Mouse (Mus musculus): ENCODE results near the gene Ppp1r8. TPM values are rescaled to one million over a fixed set of nuclear protein-coding genes. Genes with fewer than 3 reads are reported as not detected.

Gene Ppp1r8
- total and polyA plus RNA-seq, 3 experiments, result 52.6 to 73.5 (median 58.8) TPM

DNA sequence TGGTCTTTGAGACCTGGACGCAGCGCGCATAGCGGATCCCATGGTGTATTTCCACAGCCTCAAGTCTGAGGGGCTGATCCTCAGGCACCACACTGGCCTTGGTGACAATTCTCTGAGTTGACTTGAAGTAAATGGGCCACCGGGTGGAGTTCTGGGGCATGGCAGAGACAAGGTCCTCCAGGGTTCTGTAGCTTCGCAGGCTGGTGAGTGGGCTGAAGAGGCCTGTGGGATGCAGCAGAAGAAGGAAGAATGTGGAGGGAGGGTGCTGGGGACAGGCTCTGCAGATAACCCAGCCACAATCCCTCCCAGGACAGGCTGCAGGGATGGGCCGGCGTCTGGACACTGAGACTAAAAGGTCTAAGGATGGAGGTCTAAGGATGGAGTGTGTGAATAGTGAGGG is 53.2 kb downstream of the Ppp1r8 start:
- no peak for DNase-seq (ENCODE audit: low spot score)
- Histone ChIP-seq H3K27me3 (ENCODE audit: insufficient read depth, low read length) (peaks cover 43% of the 10 kb centered on the region), H3K4me1 (ENCODE audit: insufficient read depth, low read depth, low read length) (peaks cover 2% of the 10 kb centered on the region; the same call in 1 of the 2 replicates), H3K9me3 (replicated peaks) (no peaks in the 10 kb centered on the region), H3K4me3 (ENCODE audit: low read depth, low read length) (no peak overlapping the region), H3K36me3 (replicated peaks) (no peaks in the 10 kb centered on the region)
- no peak for ATAC-seq (ENCODE audit: extremely low read depth, insufficient number of reproducible peaks, low FRiP score, poor library complexity, severe bottlenecking)
- TF ChIP-seq GATA1 (IDR thresholded peaks at IDR 0.05; ENCODE audit: borderline replicate concordance, low read length), result no peak
- TF ChIP-seq GATA2 (IDR thresholded peaks at IDR 0.05; ENCODE audit: borderline replicate concordance, low read depth, low read length), result no peak
- no peak for TF ChIP-seq CTCF (IDR thresholded peaks at IDR 0.05; ENCODE audit: low read depth, low read length)
- TF ChIP-seq POLR2AphosphoS5 (IDR thresholded peaks at IDR 0.05; ENCODE audit: insufficient replicate concordance, low read depth, low read length), result no peak
- no peak for TF ChIP-seq TAL1 (conservative IDR thresholded peaks at IDR 0.05; ENCODE audit: low read depth, low read length)

DNA sequence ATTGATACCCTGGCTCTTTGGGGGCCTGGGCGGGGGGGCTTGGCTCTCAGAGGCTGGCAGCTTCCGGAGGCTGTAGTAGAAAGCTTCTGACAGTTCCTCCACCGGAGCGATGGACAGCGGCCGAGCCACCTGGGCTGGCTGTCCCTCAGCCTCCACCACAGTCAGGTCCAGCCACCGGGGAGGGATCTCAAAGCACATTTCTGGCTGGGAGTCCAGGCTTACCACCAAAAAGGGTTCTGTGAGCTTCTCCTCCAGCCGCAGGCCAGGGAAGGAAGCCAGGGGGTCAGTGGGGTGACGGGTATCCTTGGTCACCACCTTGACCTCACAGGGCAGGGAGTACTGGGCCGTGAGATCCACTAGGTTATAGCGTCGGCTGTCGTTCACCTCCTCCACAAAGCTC is 57.7 kb downstream of the Ppp1r8 start:
- peaks cover 16% of the 10 kb centered on the region for H3K4me1 ChIP-seq (ENCODE audit: insufficient read depth, low read depth, low read length)
- ATAC-seq (ENCODE audit: extremely low read depth, insufficient number of reproducible peaks, low FRiP score, poor library complexity, severe bottlenecking), result no peak
- no peaks in the 10 kb centered on the region for H3K9me3 ChIP-seq (replicated peaks)
- H3K27me3 ChIP-seq (ENCODE audit: insufficient read depth, low read length), result peaks cover 16% of the 10 kb centered on the region; the same call in 1 of the 2 replicates
- TF ChIP-seq CTCF (IDR thresholded peaks at IDR 0.05; ENCODE audit: low read depth, low read length), result no peak
- TF ChIP-seq POLR2AphosphoS5 (IDR thresholded peaks at IDR 0.05; ENCODE audit: insufficient replicate concordance, low read depth, low read length), result no peak
- no peak for TF ChIP-seq TAL1 (conservative IDR thresholded peaks at IDR 0.05; ENCODE audit: low read depth, low read length)
- no peak for TF ChIP-seq GATA2 (IDR thresholded peaks at IDR 0.05; ENCODE audit: borderline replicate concordance, low read depth, low read length)
- no peak for TF ChIP-seq GATA1 (IDR thresholded peaks at IDR 0.05; ENCODE audit: borderline replicate concordance, low read length)
- DNase-seq (ENCODE audit: low spot score), result no peak
- H3K36me3 ChIP-seq (replicated peaks), result peaks cover 8% of the 10 kb centered on the region
- no peak overlapping the region for H3K4me3 ChIP-seq (ENCODE audit: low read depth, low read length)

GRCm38 (mm10) chr4:132783732-132784131 is 59.2 kb downstream of the Ppp1r8 start:
- Histone ChIP-seq H3K27me3 (ENCODE audit: insufficient read depth, low read length) (peaks cover 8% of the 10 kb centered on the region; the same call in 1 of the 2 replicates), H3K4me3 (ENCODE audit: low read depth, low read length) (no peak overlapping the region), H3K9me3 (replicated peaks) (no peaks in the 10 kb centered on the region), H3K4me1 (ENCODE audit: insufficient read depth, low read depth, low read length) (peaks cover 24% of the 10 kb centered on the region), H3K36me3 (replicated peaks) (peaks cover 22% of the 10 kb centered on the region)
- DNase-seq (ENCODE audit: low spot score), result no peak
- no peak for ATAC-seq (ENCODE audit: extremely low read depth, insufficient number of reproducible peaks, low FRiP score, poor library complexity, severe bottlenecking)
- no peak for TF ChIP-seq GATA2 (IDR thresholded peaks at IDR 0.05; ENCODE audit: borderline replicate concordance, low read depth, low read length)
- no peak for TF ChIP-seq TAL1 (conservative IDR thresholded peaks at IDR 0.05; ENCODE audit: low read depth, low read length)
- no peak for TF ChIP-seq POLR2AphosphoS5 (IDR thresholded peaks at IDR 0.05; ENCODE audit: insufficient replicate concordance, low read depth, low read length)
- TF ChIP-seq CTCF (IDR thresholded peaks at IDR 0.05; ENCODE audit: low read depth, low read length), result no peak

GRCm38 (mm10) chr4:132780288-132780687 is 62.7 kb downstream of the Ppp1r8 start:
- no peaks in the 10 kb centered on the region for H3K9me3 ChIP-seq (replicated peaks)
- no peak for TF ChIP-seq TAL1 (conservative IDR thresholded peaks at IDR 0.05; ENCODE audit: low read depth, low read length)
- DNase-seq (ENCODE audit: low spot score) (no peak), ATAC-seq (ENCODE audit: extremely low read depth, insufficient number of reproducible peaks, low FRiP score, poor library complexity, severe bottlenecking) (no peak)
- H3K36me3 ChIP-seq (replicated peaks), result peaks cover 57% of the 10 kb centered on the region
- no peaks in the 10 kb centered on the region for H3K27me3 ChIP-seq (ENCODE audit: insufficient read depth, low read length)
- H3K4me3 ChIP-seq (ENCODE audit: low read depth, low read length), result no peak overlapping the region
- peaks cover 36% of the 10 kb centered on the region for H3K4me1 ChIP-seq (ENCODE audit: insufficient read depth, low read depth, low read length)

DNA sequence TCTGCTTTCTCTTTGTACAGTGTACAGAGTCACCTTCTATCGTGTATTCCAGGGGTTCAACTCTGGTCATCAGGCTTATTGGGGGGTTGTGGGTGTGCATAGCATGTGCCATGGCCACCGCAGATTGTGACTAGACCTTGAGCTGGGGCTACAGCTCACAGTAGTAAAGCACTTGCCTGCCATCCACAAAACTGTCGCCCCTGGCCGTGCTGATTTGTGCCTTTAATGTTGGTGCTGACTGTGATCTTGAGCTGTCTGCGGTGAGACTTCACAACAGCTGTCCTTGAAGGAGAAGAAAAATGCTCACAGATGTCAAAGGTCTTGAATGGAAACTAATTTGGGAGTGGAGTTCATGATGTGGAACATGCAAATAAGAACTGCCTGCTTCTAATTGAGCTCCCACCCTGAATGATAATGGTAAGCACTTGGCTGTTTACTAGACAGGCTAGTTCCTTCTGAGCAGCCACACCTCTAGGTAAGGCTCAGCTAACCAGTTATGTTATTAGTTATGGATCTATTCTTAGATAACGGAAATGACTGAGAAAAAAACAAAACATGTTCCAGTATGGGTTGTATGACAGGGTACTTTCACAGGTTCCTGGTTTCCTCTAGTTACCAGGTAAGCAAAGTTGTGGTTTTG is 64.3 kb downstream of the Ppp1r8 start:
- no peak for DNase-seq (ENCODE audit: low spot score)
- ATAC-seq (ENCODE audit: extremely low read depth, insufficient number of reproducible peaks, low FRiP score, poor library complexity, severe bottlenecking), result no peak
- Histone ChIP-seq H3K36me3 (replicated peaks) (peaks cover 73% of the 10 kb centered on the region), H3K4me1 (ENCODE audit: insufficient read depth, low read depth, low read length) (peaks cover 28% of the 10 kb centered on the region), H3K27me3 (ENCODE audit: insufficient read depth, low read length) (no peaks in the 10 kb centered on the region), H3K4me3 (ENCODE audit: low read depth, low read length) (no peak overlapping the region), H3K9me3 (replicated peaks) (no peaks in the 10 kb centered on the region)
- TF ChIP-seq POLR2AphosphoS5 (IDR thresholded peaks at IDR 0.05; ENCODE audit: insufficient replicate concordance, low read depth, low read length), result no peak
- TF ChIP-seq CTCF (IDR thresholded peaks at IDR 0.05; ENCODE audit: low read depth, low read length), result no peak

Other genes starting within 250 kb of the Ppp1r8 start
- 82.6 and 101 TPM in 2 replicates for gene Eya3, start 204.2 kb downstream of the Ppp1r8 start, total RNA-seq (2014; fragmentation: Nextera tagmentation)
- 31.0 and 35.0 TPM in 2 replicates for gene Eya3, start 204.2 kb downstream of the Ppp1r8 start, total RNA-seq (2017)
- gene Eya3, start 204.2 kb downstream of the Ppp1r8 start, polyA plus RNA-seq (2012), result 2.2 and 4.3 TPM in 2 replicates
- 0.75 and 1.2 TPM in 2 replicates for gene Xkr8, start 110.6 kb downstream of the Ppp1r8 start, total RNA-seq (2014; fragmentation: Nextera tagmentation)
- 1.6 and 5.1 TPM in 2 replicates for gene Xkr8, start 110.6 kb downstream of the Ppp1r8 start, total RNA-seq (2017)
- gene Xkr8, start 110.6 kb downstream of the Ppp1r8 start, polyA plus RNA-seq (2012), result 0.17 and 0.46 TPM in 2 replicates
- gene Smpdl3b, start 85.9 kb downstream of the Ppp1r8 start, total RNA-seq (2014; fragmentation: Nextera tagmentation), result not detected in 2 replicates
- 0.23 and 0.33 TPM in 2 replicates for gene Smpdl3b, start 85.9 kb downstream of the Ppp1r8 start, total RNA-seq (2017)
- 0.04 and 0.08 TPM in 2 replicates for gene Smpdl3b, start 85.9 kb downstream of the Ppp1r8 start, polyA plus RNA-seq (2012)
- 48.8 and 56.5 TPM in 2 replicates for gene Rpa2, start 74.8 kb downstream of the Ppp1r8 start, total RNA-seq (2014; fragmentation: Nextera tagmentation)
- gene Rpa2, start 74.8 kb downstream of the Ppp1r8 start, total RNA-seq (2017), result 76.3 and 83.1 TPM in 2 replicates
- gene Rpa2, start 74.8 kb downstream of the Ppp1r8 start, polyA plus RNA-seq (2012), result 109 and 132 TPM in 2 replicates
- 0.38 TPM in 1 of 2 replicates, not detected in the other for gene Themis2, start 46.8 kb downstream of the Ppp1r8 start, total RNA-seq (2014; fragmentation: Nextera tagmentation)
- 0.29 and 0.55 TPM in 2 replicates for gene Themis2, start 46.8 kb downstream of the Ppp1r8 start, total RNA-seq (2017)
- gene Themis2, start 46.8 kb downstream of the Ppp1r8 start, polyA plus RNA-seq (2012), result 0.16 and 0.32 TPM in 2 replicates
- gene Stx12, start 41.3 kb upstream of the Ppp1r8 start, total RNA-seq (2014; fragmentation: Nextera tagmentation), result 34.8 and 36.9 TPM in 2 replicates
- gene Stx12, start 41.3 kb upstream of the Ppp1r8 start, total RNA-seq (2017), result 35.2 and 39.6 TPM in 2 replicates
- gene Stx12, start 41.3 kb upstream of the Ppp1r8 start, polyA plus RNA-seq (2012), result 6.6 and 6.7 TPM in 2 replicates
- gene Fam76a, start 79.4 kb upstream of the Ppp1r8 start, total RNA-seq (2014; fragmentation: Nextera tagmentation), result 24.2 and 25.9 TPM in 2 replicates
- 28.3 and 39.8 TPM in 2 replicates for gene Fam76a, start 79.4 kb upstream of the Ppp1r8 start, total RNA-seq (2017)
- 15.4 and 16.2 TPM in 2 replicates for gene Fam76a, start 79.4 kb upstream of the Ppp1r8 start, polyA plus RNA-seq (2012)
- gene Fgr, start 130.9 kb upstream of the Ppp1r8 start, total RNA-seq (2014; fragmentation: Nextera tagmentation), result not detected in 2 replicates
- gene Fgr, start 130.9 kb upstream of the Ppp1r8 start, total RNA-seq (2017), result 0.05 TPM in 1 of 2 replicates, not detected in the other
- not detected in 2 replicates for gene Fgr, start 130.9 kb upstream of the Ppp1r8 start, polyA plus RNA-seq (2012)
- gene Ahdc1, start 168.1 kb upstream of the Ppp1r8 start, total RNA-seq (2014; fragmentation: Nextera tagmentation), result 15.6 and 19.8 TPM in 2 replicates
- 2.7 TPM in 2 replicates for gene Ahdc1, start 168.1 kb upstream of the Ppp1r8 start, total RNA-seq (2017)
- 37.6 and 37.9 TPM in 2 replicates for gene Ahdc1, start 168.1 kb upstream of the Ppp1r8 start, polyA plus RNA-seq (2012)